Mouse (Mus musculus) olfactory bulb, adult 2 months (tissue): ENCODE data around the gene Pknox2.

Experiments used
- CTCF ChIP-seq: fragments of 200-500 bp; IDR thresholded peaks from 2 replicates; pipeline ENCODE4 v1.5.1; 2012; ENCODE audit warnings: low read depth, mild to moderate bottlenecking, low read length, moderate library complexity; ENCODE audit not compliant: insufficient read depth
- POLR2A ChIP-seq: fragments of 200-500 bp; IDR thresholded peaks from 2 replicates; pipeline ENCODE4 v1.6.1; 2012; ENCODE audit warnings: mild to moderate bottlenecking, low read depth, low read length, moderate library complexity; ENCODE audit not compliant: insufficient read depth

DNA sequence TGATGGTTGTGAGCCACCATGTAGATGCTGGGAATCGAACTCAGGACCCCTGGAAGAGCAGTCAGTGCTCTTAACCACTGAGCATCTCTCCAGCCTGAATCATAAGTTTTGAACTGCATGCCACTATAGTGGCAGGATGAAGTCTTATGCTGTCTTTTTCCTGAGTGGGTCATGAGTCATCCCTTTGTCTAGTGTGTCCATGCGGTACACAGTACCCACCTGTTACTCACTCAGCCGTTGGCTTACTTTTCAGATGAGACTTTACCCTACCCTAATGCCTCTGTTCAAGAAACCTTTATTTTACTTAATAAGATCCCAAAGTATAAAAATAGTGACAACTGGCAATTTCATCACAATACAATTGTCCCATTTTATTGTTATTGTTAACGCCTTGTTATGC lies 95.5 kb downstream of the Pknox2 start:
- TF ChIP-seq POLR2A (no peak), CTCF (no peak)
